Mouse (Mus musculus): ENCODE results near the gene Gclc. TPM values are rescaled to one million over a fixed set of nuclear protein-coding genes. Genes with fewer than 3 reads are reported as not detected.

The Gclc gene
- polyA plus RNA-seq, 1 experiment: 21.5 TPM

DNA sequence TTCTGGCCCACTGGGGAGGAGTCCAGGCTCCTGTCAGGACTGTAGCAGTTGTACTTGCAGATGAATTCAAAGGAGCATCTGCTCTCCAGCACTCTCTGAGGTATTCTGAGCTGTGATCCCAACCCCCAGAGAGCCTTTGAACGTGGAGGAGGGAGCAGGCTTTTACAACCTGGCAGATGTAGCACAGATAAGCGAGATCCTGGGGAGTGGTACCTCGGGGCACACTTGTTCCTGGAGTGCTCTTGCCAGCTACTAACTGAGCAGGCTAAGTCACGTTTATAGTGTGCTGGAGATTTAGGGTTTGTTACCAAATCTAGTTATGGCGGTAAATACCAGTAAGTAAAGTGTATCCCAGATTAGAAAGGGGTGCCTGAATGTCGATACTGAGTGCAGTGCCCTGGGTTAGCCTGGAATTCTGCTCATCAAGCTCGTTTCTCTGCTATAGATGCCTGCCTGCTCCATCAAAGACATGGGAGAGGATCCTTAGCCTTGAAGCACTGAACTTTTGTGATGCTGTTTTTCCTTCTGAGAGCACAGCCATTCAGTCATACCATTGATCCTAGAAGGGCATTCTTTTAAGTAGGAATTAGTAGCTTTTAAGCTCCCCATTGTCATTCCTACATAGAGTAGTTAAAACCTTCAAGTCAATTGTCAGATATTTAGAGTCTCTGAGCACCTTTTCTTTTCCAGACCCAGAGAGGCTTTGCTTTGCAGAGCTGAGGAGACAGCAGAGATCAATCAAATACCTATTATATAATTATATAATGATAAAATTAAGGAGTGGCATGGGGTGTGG, 22.6 kb downstream of the Gclc start:
- Histone ChIP-seq H3K79me3 (ENCODE audit: low read depth) (peaks cover 9% of the 10 kb centered on the region), H3K4me3 (ENCODE audit: insufficient read depth, poor library complexity, severe bottlenecking) (no peak overlapping the region), H3K36me3 (ENCODE audit: control insufficient read depth, insufficient read depth) (peaks cover 43% of the 10 kb centered on the region), H3ac (ENCODE audit: control insufficient read depth, insufficient read length, low read depth) (no peak overlapping the region), H3K79me2 (ENCODE audit: control insufficient read depth, insufficient read depth) (peaks cover 34% of the 10 kb centered on the region), H3K27me3 (ENCODE audit: control insufficient read depth, insufficient read depth, insufficient read length) (no peaks in the 10 kb centered on the region)
- TF ChIP-seq FOSL1 (IDR thresholded peaks at IDR 0.05; ENCODE audit: insufficient read depth, low read length, poor library complexity, severe bottlenecking): no peak
- TF ChIP-seq CTCF (IDR thresholded peaks at IDR 0.05; ENCODE audit: control insufficient read depth, insufficient read depth, insufficient read length): no peak
- no peak for TF ChIP-seq USF1 (IDR thresholded peaks at IDR 0.05; ENCODE audit: low read depth)
- no peak for TF ChIP-seq CEBPB (IDR thresholded peaks at IDR 0.05; ENCODE audit: low read depth)
- TF ChIP-seq MYOD1 (IDR thresholded peaks at IDR 0.05; ENCODE audit: control insufficient read depth, insufficient read length, low read depth): no peak
- no peak for TF ChIP-seq MYOG (IDR thresholded peaks at IDR 0.05; ENCODE audit: control insufficient read depth, extremely low read depth, insufficient read length)
- TF ChIP-seq MAX (IDR thresholded peaks at IDR 0.05): no peak

GRCm38 (mm10) chr9:77777622-77778021, 23.3 kb downstream of the Gclc start:
- peaks cover 7% of the 10 kb centered on the region for H3K79me3 ChIP-seq (ENCODE audit: low read depth)
- TF ChIP-seq MYOG (IDR thresholded peaks at IDR 0.05; ENCODE audit: control insufficient read depth, extremely low read depth, insufficient read length) (no peak), CTCF (IDR thresholded peaks at IDR 0.05; ENCODE audit: control insufficient read depth, insufficient read depth, insufficient read length) (no peak)
- no peaks in the 10 kb centered on the region for H3K27me3 ChIP-seq (ENCODE audit: control insufficient read depth, insufficient read depth, insufficient read length)
- no peak overlapping the region for H3ac ChIP-seq (ENCODE audit: control insufficient read depth, insufficient read length, low read depth)
- peaks cover 48% of the 10 kb centered on the region for H3K36me3 ChIP-seq (ENCODE audit: control insufficient read depth, insufficient read depth)
- H3K4me3 ChIP-seq (ENCODE audit: insufficient read depth, poor library complexity, severe bottlenecking): no peak overlapping the region
- peaks cover 27% of the 10 kb centered on the region for H3K79me2 ChIP-seq (ENCODE audit: control insufficient read depth, insufficient read depth)

GRCm38 (mm10) chr9:77779711-77780110, 25.4 kb downstream of the Gclc start:
- H3K36me3 ChIP-seq (ENCODE audit: control insufficient read depth, insufficient read depth): peaks cover 56% of the 10 kb centered on the region
- H3K79me2 ChIP-seq (ENCODE audit: control insufficient read depth, insufficient read depth): peaks cover 6% of the 10 kb centered on the region
- TF ChIP-seq FOSL1 (IDR thresholded peaks at IDR 0.05; ENCODE audit: insufficient read depth, low read length, poor library complexity, severe bottlenecking) (no peak), MYOD1 (IDR thresholded peaks at IDR 0.05; ENCODE audit: control insufficient read depth, insufficient read length, low read depth) (no peak), MYOG (IDR thresholded peaks at IDR 0.05; ENCODE audit: control insufficient read depth, extremely low read depth, insufficient read length) (no peak), USF1 (IDR thresholded peaks at IDR 0.05; ENCODE audit: low read depth) (no peak), MAX (IDR thresholded peaks at IDR 0.05) (no peak), CEBPB (IDR thresholded peaks at IDR 0.05; ENCODE audit: low read depth) (no peak), CTCF (IDR thresholded peaks at IDR 0.05; ENCODE audit: control insufficient read depth, insufficient read depth, insufficient read length) (no peak)
- H3K27me3 ChIP-seq (ENCODE audit: control insufficient read depth, insufficient read depth, insufficient read length): no peaks in the 10 kb centered on the region
- no peak overlapping the region for H3ac ChIP-seq (ENCODE audit: control insufficient read depth, insufficient read length, low read depth)
- no peaks in the 10 kb centered on the region for H3K79me3 ChIP-seq (ENCODE audit: low read depth)
- no peak overlapping the region for H3K4me3 ChIP-seq (ENCODE audit: insufficient read depth, poor library complexity, severe bottlenecking)

DNA sequence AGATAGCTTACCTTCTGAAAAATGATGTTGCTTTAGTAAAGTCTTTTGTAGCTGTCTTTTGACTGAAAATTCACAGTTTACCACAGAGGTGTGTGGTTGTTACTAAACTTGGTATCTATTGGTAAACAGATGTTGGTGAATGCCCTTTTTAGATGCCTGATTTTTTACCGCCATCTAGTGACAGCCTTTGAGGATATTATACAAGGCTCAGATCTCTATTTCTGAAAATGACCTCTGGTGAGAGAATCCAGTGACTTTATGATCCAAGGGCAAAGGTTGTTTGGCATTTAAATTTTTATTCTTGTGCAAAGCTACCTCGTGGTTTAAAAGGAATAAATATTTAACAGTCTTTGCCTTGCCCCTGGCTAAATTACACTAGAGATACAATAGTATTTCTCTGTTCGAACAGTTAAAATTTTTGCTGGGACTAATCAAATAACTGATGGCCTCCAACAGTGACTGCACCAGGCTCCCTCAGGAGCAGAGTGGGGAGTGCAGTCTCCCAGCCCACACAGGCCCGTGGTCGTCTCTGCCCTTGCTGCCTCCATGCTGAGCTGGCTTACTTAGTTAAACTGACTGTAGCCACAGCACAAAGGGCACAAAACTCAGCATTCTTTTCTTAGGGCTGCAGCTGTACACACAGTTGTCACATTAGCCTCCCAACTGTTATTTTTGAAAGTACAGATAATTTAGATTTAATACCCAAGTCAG, 27.3 kb downstream of the Gclc start:
- no peaks in the 10 kb centered on the region for H3K79me2 ChIP-seq (ENCODE audit: control insufficient read depth, insufficient read depth)
- H3K79me3 ChIP-seq (ENCODE audit: low read depth): no peaks in the 10 kb centered on the region
- no peak overlapping the region for H3ac ChIP-seq (ENCODE audit: control insufficient read depth, insufficient read length, low read depth)
- no peak overlapping the region for H3K4me3 ChIP-seq (ENCODE audit: insufficient read depth, poor library complexity, severe bottlenecking)
- TF ChIP-seq FOSL1 (IDR thresholded peaks at IDR 0.05; ENCODE audit: insufficient read depth, low read length, poor library complexity, severe bottlenecking) (no peak), MYOG (IDR thresholded peaks at IDR 0.05; ENCODE audit: control insufficient read depth, extremely low read depth, insufficient read length) (no peak), MAX (IDR thresholded peaks at IDR 0.05) (no peak), USF1 (IDR thresholded peaks at IDR 0.05; ENCODE audit: low read depth) (no peak), MYOD1 (IDR thresholded peaks at IDR 0.05; ENCODE audit: control insufficient read depth, insufficient read length, low read depth) (no peak), CEBPB (IDR thresholded peaks at IDR 0.05; ENCODE audit: low read depth) (no peak), CTCF (IDR thresholded peaks at IDR 0.05; ENCODE audit: control insufficient read depth, insufficient read depth, insufficient read length) (no peak)
- H3K27me3 ChIP-seq (ENCODE audit: control insufficient read depth, insufficient read depth, insufficient read length): no peaks in the 10 kb centered on the region
- peaks cover 55% of the 10 kb centered on the region for H3K36me3 ChIP-seq (ENCODE audit: control insufficient read depth, insufficient read depth)

DNA sequence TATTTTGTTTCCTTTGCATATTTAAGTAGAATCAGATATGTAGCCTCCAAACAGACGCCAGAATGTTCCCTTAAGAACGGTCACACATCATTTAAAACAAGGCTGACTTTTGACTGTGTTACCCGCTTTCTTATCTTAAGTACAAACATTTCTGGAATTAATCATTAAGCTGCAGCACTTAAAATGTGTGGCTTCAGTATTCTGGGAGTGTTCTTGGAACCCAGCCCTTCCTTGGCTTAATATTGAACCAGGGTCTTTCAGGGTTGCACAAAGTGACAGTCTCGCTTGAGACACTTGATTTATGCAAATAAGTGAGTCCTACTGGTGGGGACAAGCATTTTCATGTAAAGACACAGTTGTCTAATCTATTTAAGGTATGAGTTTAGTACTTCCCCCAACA, 27.9 kb downstream of the Gclc start:
- no peaks in the 10 kb centered on the region for H3K79me2 ChIP-seq (ENCODE audit: control insufficient read depth, insufficient read depth)
- peaks cover 59% of the 10 kb centered on the region for H3K36me3 ChIP-seq (ENCODE audit: control insufficient read depth, insufficient read depth)

GRCm38 (mm10) chr9:77783006-77783405, 28.7 kb downstream of the Gclc start:
- H3K4me3 ChIP-seq (ENCODE audit: insufficient read depth, poor library complexity, severe bottlenecking): no peak overlapping the region
- H3K36me3 ChIP-seq (ENCODE audit: control insufficient read depth, insufficient read depth): peaks cover 59% of the 10 kb centered on the region
- TF ChIP-seq USF1 (IDR thresholded peaks at IDR 0.05; ENCODE audit: low read depth) (no peak), MAX (IDR thresholded peaks at IDR 0.05) (no peak), MYOG (IDR thresholded peaks at IDR 0.05; ENCODE audit: control insufficient read depth, extremely low read depth, insufficient read length) (no peak), CEBPB (IDR thresholded peaks at IDR 0.05; ENCODE audit: low read depth) (no peak), CTCF (IDR thresholded peaks at IDR 0.05; ENCODE audit: control insufficient read depth, insufficient read depth, insufficient read length) (no peak), MYOD1 (IDR thresholded peaks at IDR 0.05; ENCODE audit: control insufficient read depth, insufficient read length, low read depth) (no peak), FOSL1 (IDR thresholded peaks at IDR 0.05; ENCODE audit: insufficient read depth, low read length, poor library complexity, severe bottlenecking) (no peak)

More for the DNA sequence above, 27.9 kb downstream of the Gclc start:
- no peaks in the 10 kb centered on the region for H3K79me3 ChIP-seq (ENCODE audit: low read depth)
- no peaks in the 10 kb centered on the region for H3K27me3 ChIP-seq (ENCODE audit: control insufficient read depth, insufficient read depth, insufficient read length)
- H3K4me3 ChIP-seq (ENCODE audit: insufficient read depth, poor library complexity, severe bottlenecking): no peak overlapping the region
- no peak for TF ChIP-seq MYOG (IDR thresholded peaks at IDR 0.05; ENCODE audit: control insufficient read depth, extremely low read depth, insufficient read length)
- no peak overlapping the region for H3ac ChIP-seq (ENCODE audit: control insufficient read depth, insufficient read length, low read depth)

More at GRCm38 (mm10) chr9:77783006-77783405, 28.7 kb downstream of the Gclc start:
- Histone ChIP-seq H3K79me2 (ENCODE audit: control insufficient read depth, insufficient read depth) (no peaks in the 10 kb centered on the region), H3ac (ENCODE audit: control insufficient read depth, insufficient read length, low read depth) (no peak overlapping the region), H3K79me3 (ENCODE audit: low read depth) (no peaks in the 10 kb centered on the region), H3K27me3 (ENCODE audit: control insufficient read depth, insufficient read depth, insufficient read length) (no peaks in the 10 kb centered on the region)
